Mouse (Mus musculus) forebrain, embryonic 15.5 days (tissue): ENCODE measurements around the gene Pcnx3. TPM values are rescaled to one million over a fixed set of nuclear protein-coding genes. Genes with fewer than 3 reads are reported as not detected.

Experiments
- ATAC-seq: fragments of 200-750 bp; cut with Nextera tagmentation; replicated peaks from 2 replicates; pipeline ENCODE4 v1.8.0; 2017; ENCODE audit warnings: mild to moderate bottlenecking, moderate TSS enrichment, moderate library complexity
- H3K27ac ChIP-seq: fragments of 300-500 bp; sonication (generic); replicated peaks from 2 replicates; pipeline ENCODE4 v1.5.1; 2015; ENCODE audit warnings: mild to moderate bottlenecking, inconsistent platforms
- H3K27me3 ChIP-seq: fragments of 300-500 bp; sonication (generic); 2 replicates; pipeline ENCODE4 v1.6.1; 2015; ENCODE audit warnings: inconsistent platforms
- H3K36me3 ChIP-seq: fragments of 300-500 bp; sonication (generic); 2 replicates; pipeline ENCODE4 v1.6.1; 2015; ENCODE audit warnings: mild to moderate bottlenecking, inconsistent platforms
- H3K4me1 ChIP-seq: fragments of 300-500 bp; sonication (generic); 2 replicates; pipeline ENCODE4 v1.6.1; 2015; ENCODE audit warnings: inconsistent platforms
- H3K4me2 ChIP-seq: fragments of 300-500 bp; sonication (generic); replicated peaks from 2 replicates; pipeline ENCODE4 v1.6.1; 2015; ENCODE audit warnings: mild to moderate bottlenecking, inconsistent platforms
- H3K4me3 ChIP-seq: fragments of 300-500 bp; sonication (generic); 2 replicates; pipeline ENCODE4 v1.5.1; 2015; ENCODE audit warnings: mild to moderate bottlenecking, inconsistent platforms
- H3K9ac ChIP-seq: fragments of 300-500 bp; sonication (generic); replicated peaks from 2 replicates; pipeline ENCODE4 v1.6.1; 2015; ENCODE audit warnings: mild to moderate bottlenecking, inconsistent platforms
- H3K9me3 ChIP-seq: fragments of 300-500 bp; sonication (generic); 2 replicates; pipeline ENCODE4 v1.6.1; 2016; ENCODE audit warnings: inconsistent platforms
- WGBS: fragments of 180-500 bp; shearing (Covaris S2); methylation state at CpG from one replicate; pipeline ENCODE4 v1.1.7; 2015; ENCODE audit warnings: mixed read lengths; 5-methylcytosine and 5-hydroxymethylcytosine counted together
- microRNA-seq: library from miRNA; unstranded; fragments of <30 nt; microRNA quantifications from one replicate; pipeline ENCODE4, GENCODE M21; 2016
- polyA plus RNA-seq: library from polyadenylated mRNA; unstranded; fragments of >200 nt; fragmentation: Nextera tagmentation; extraction: Ambion mirVana; gene quantifications from 2 replicates; pipeline ENCODE4 v1.2.1, GENCODE M21; 2015

Gene Pcnx3
- polyA plus RNA-seq, 1 experiment from 2014 or later: 27.6 TPM

GRCm38 (mm10) chr19:5632120-5632519 is 56.6 kb downstream of the Pcnx3 start:
- no peak overlapping the region for H3K9ac ChIP-seq
- H3K4me1 ChIP-seq: peaks cover 10% of the 10 kb centered on the region
- H3K9me3 ChIP-seq: no peaks in the 10 kb centered on the region
- 85% methylated on average over 9 of the region's 9 CpGs for WGBS
- no peaks in the 10 kb centered on the region for H3K27me3 ChIP-seq
- no peak overlapping the region for H3K4me3 ChIP-seq
- no peak overlapping the region for H3K4me2 ChIP-seq
- no peaks in the 10 kb centered on the region for H3K36me3 ChIP-seq
- no peak overlapping the region for H3K27ac ChIP-seq
- no peak for ATAC-seq

- no peaks in the 10 kb centered on the region for H3K27me3 ChIP-seq
- H3K4me2 ChIP-seq: no peak overlapping the region
- H3K36me3 ChIP-seq: no peaks in the 10 kb centered on the region
- no peak for ATAC-seq
- H3K9ac ChIP-seq: no peak overlapping the region
- H3K4me3 ChIP-seq: no peak overlapping the region
- H3K4me1 ChIP-seq: no peaks in the 10 kb centered on the region
- H3K9me3 ChIP-seq: no peaks in the 10 kb centered on the region
- no peak overlapping the region for H3K27ac ChIP-seq
Observed at GRCm38 (mm10) chr19:5629907-5630306, 58.8 kb downstream of the Pcnx3 start.

GRCm38 (mm10) chr19:5625311-5625710 is 63.4 kb downstream of the Pcnx3 start:
- Histone ChIP-seq H3K27me3 (peaks cover 3% of the 10 kb centered on the region; the same call in 1 of the 2 replicates), H3K4me3 (no peak overlapping the region), H3K9ac (no peak overlapping the region), H3K4me1 (no peaks in the 10 kb centered on the region), H3K4me2 (no peak overlapping the region), H3K9me3 (no peaks in the 10 kb centered on the region), H3K27ac (no peak overlapping the region), H3K36me3 (no peaks in the 10 kb centered on the region)
- 87% methylated on average over 8 of the region's 8 CpGs for WGBS
- ATAC-seq: no peak

GRCm38 (mm10) chr19:5621884-5622283 is 66.8 kb downstream of the Pcnx3 start:
- Histone ChIP-seq H3K27me3 (peaks cover 3% of the 10 kb centered on the region; the same call in 1 of the 2 replicates), H3K27ac (no peak overlapping the region), H3K4me2 (no peak overlapping the region), H3K4me1 (no peaks in the 10 kb centered on the region), H3K9ac (no peak overlapping the region), H3K4me3 (no peak overlapping the region), H3K9me3 (no peaks in the 10 kb centered on the region), H3K36me3 (no peaks in the 10 kb centered on the region)
- ATAC-seq: no peak
- 84% methylated on average over 5 of the region's 5 CpGs for WGBS

- Histone ChIP-seq H3K4me2 (no peak overlapping the region), H3K27me3 (peaks cover 3% of the 10 kb centered on the region; the same call in 1 of the 2 replicates), H3K4me1 (no peaks in the 10 kb centered on the region), H3K9ac (no peak overlapping the region), H3K9me3 (no peaks in the 10 kb centered on the region), H3K4me3 (no peak overlapping the region), H3K36me3 (no peaks in the 10 kb centered on the region), H3K27ac (no peak overlapping the region)
- 89% methylated on average over 4 of the region's 4 CpGs for WGBS
- ATAC-seq: no peak
Observed at GRCm38 (mm10) chr19:5620007-5620406, 68.7 kb downstream of the Pcnx3 start.

- Histone ChIP-seq H3K27me3 (no peaks in the 10 kb centered on the region), H3K27ac (no peak overlapping the region), H3K4me3 (no peak overlapping the region), H3K4me2 (no peak overlapping the region), H3K9ac (no peak overlapping the region), H3K36me3 (no peaks in the 10 kb centered on the region), H3K9me3 (no peaks in the 10 kb centered on the region), H3K4me1 (peaks cover 8% of the 10 kb centered on the region)
- ATAC-seq: no peak
- WGBS: 58% methylated on average over 2 of the region's 2 CpGs
Observed at GRCm38 (mm10) chr19:5614953-5615352, 73.8 kb downstream of the Pcnx3 start.

Small RNA genes within 50 kb of the gene (microRNA-seq; reads per million reads assigned to microRNA genes)
- gene Mir6987: not detected

Other genes starting within 250 kb of the Pcnx3 start
- not detected in 2 replicates for gene Fosl1, start 241.4 kb downstream of the Pcnx3 start, polyA plus RNA-seq
- 10.7 and 11.4 TPM in 2 replicates for gene Ccdc85b, start 231.0 kb downstream of the Pcnx3 start, polyA plus RNA-seq
- 160 and 184 TPM in 2 replicates for gene Fibp, start 228.3 kb downstream of the Pcnx3 start, polyA plus RNA-seq
- gene Ctsw, start 220.4 kb downstream of the Pcnx3 start, polyA plus RNA-seq: 4.4 and 4.8 TPM in 2 replicates
- 30.1 TPM in 2 replicates for gene Efemp2, start 215.0 kb downstream of the Pcnx3 start, polyA plus RNA-seq
- gene Mus81, start 200.5 kb downstream of the Pcnx3 start, polyA plus RNA-seq: 55.3 and 60.7 TPM in 2 replicates
- gene Cfl1, start 198.5 kb downstream of the Pcnx3 start, polyA plus RNA-seq: 3,659 and 3,744 TPM in 2 replicates
- gene 1700020D05Rik, start 185.1 kb downstream of the Pcnx3 start, polyA plus RNA-seq: 0.39 and 0.49 TPM in 2 replicates
- 71.9 and 72.8 TPM in 2 replicates for gene Snx32, start 178.4 kb downstream of the Pcnx3 start, polyA plus RNA-seq
- not detected in 2 replicates for gene Ovol1, start 128.3 kb downstream of the Pcnx3 start, polyA plus RNA-seq
- 2.2 and 2.3 TPM in 2 replicates for gene Ap5b1, start 120.9 kb downstream of the Pcnx3 start, polyA plus RNA-seq
- gene Rnaseh2c, start 87.0 kb downstream of the Pcnx3 start, polyA plus RNA-seq: 93.4 and 99.8 TPM in 2 replicates
- 75.9 and 76.9 TPM in 2 replicates for gene Kat5, start 78.7 kb downstream of the Pcnx3 start, polyA plus RNA-seq
- 34.7 and 38.3 TPM in 2 replicates for gene Rela, start 51.4 kb downstream of the Pcnx3 start, polyA plus RNA-seq
- gene Sipa1, start 25.2 kb downstream of the Pcnx3 start, polyA plus RNA-seq: 14.1 and 15.5 TPM in 2 replicates
- gene Map3k11, start 166 bp downstream of the Pcnx3 start, polyA plus RNA-seq: 12.2 and 13.0 TPM in 2 replicates
- gene Kcnk7, start 15.5 kb upstream of the Pcnx3 start, polyA plus RNA-seq: 0.33 TPM in 1 of 2 replicates, not detected in the other
- 11.1 and 13.3 TPM in 2 replicates for gene Ehbp1l1, start 37.4 kb upstream of the Pcnx3 start, polyA plus RNA-seq
- 190 and 200 TPM in 2 replicates for gene Fam89b, start 40.7 kb upstream of the Pcnx3 start, polyA plus RNA-seq
- gene Ltbp3, start 52.0 kb upstream of the Pcnx3 start, polyA plus RNA-seq: 10.6 and 14.3 TPM in 2 replicates
- gene Scyl1, start 82.5 kb upstream of the Pcnx3 start, polyA plus RNA-seq: 66.9 and 67.9 TPM in 2 replicates
- 19.5 and 23.3 TPM in 2 replicates for gene Frmd8, start 186.4 kb upstream of the Pcnx3 start, polyA plus RNA-seq
- 1.2 and 1.7 TPM in 2 replicates for gene Slc25a45, start 188.9 kb upstream of the Pcnx3 start, polyA plus RNA-seq
- gene Tigd3, start 205.2 kb upstream of the Pcnx3 start, polyA plus RNA-seq: 12.9 and 14.3 TPM in 2 replicates
- 120 and 137 TPM in 2 replicates for gene Dpf2, start 224.1 kb upstream of the Pcnx3 start, polyA plus RNA-seq
- gene Cdc42ep2, start 235.9 kb upstream of the Pcnx3 start, polyA plus RNA-seq: 9.1 and 10.1 TPM in 2 replicates